Mouse (Mus musculus): ENCODE measurements around the gene Gjb1. TPM values are rescaled to one million over a fixed set of nuclear protein-coding genes. Genes with fewer than 3 reads are reported as not detected.

Gjb1 gene
- polyA plus RNA-seq (2014; fragmentation: Illumina TruSeq; extraction: RNeasy Lipid Tissue Mini Kit (QIAGEN cat#74804); ENCODE audit: low read depth, low replicate concordance): not detected

GRCm38 (mm10) chrX:101376190-101376968, at the start of gene Gjb1:
Gene Gjb1 (plus strand): TSS chrX:101376378.

DNA sequence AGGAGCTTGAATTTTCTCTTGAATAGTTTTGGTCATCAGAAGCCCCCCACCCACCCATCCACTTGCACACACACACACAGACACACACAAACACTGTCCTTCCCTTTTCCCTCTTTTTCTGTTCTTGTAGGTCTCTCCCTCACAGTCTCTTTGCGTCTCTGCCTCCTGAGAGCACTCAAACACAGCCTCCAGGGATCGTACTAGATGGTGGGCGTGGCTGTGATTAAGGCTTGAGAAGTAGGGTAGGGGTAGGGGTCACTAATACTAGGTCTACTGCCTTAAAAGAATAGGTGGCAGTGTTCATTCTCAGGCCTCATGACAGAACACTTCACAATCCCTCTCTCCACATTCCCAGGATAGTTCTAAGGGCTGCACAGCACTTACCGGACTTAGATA, 44.5 kb downstream of the Gjb1 start, which contains the start of gene Zmym3:
Gene Zmym3, minus strand, starts transcription at position 150 of the 396 bp plus-strand sequence.

DNA sequence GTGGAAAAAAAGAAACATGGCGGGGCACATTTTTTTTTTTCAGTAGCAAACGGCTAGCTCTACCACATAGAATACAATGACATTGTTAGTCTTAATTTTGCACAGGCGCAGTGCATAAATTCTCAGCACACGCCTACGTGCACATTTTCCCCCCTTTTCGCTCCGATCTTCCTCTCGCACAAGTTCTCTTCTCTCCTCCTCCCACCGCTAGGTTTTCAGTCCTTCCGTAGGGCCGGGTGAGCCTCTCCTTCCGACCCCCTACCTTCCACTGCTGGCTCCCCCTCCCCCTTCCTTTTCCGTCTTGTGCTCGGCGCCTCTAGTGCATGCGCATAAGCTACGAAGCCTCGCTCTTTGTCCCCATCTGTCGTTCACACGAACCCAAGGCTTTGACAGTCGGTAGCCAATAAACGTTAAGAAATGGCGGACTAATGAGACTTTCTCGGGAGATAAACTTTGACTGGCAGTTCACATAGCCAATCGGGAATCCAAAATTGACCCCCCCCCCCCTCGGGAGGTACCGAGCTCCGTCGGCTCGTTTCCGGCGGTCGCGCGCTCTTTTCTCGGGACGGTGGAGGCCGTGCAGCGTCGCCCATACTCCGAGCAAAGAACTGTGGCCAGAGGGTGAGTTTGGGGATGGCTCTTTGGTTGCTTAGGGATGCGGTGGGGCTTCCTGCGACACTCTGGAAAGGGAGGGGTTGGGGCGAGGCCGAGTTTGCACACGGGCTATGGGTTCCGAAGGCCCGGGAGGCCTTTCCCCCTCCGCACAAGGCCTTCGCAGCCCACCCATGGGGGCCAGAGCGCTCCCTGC, 53.2 kb downstream of the Gjb1 start, which contains the start of gene Nono:
Gene Nono, plus strand, starts transcription at position 177 of the 808 bp plus-strand sequence.

Other genes with a start within 250 kb of the Gjb1 start
- gene Snx12, start 153.8 kb upstream of the Gjb1 start, polyA plus RNA-seq (2014; fragmentation: Illumina TruSeq; extraction: RNeasy Lipid Tissue Mini Kit (QIAGEN cat#74804); ENCODE audit: low read depth, low replicate concordance): 5.6 TPM
- 2.2 TPM for gene Foxo4, start 121.8 kb upstream of the Gjb1 start, polyA plus RNA-seq (2014; fragmentation: Illumina TruSeq; extraction: RNeasy Lipid Tissue Mini Kit (QIAGEN cat#74804); ENCODE audit: low read depth, low replicate concordance)
- 299 TPM for gene Gm614, start 112.4 kb upstream of the Gjb1 start, polyA plus RNA-seq (2014; fragmentation: Illumina TruSeq; extraction: RNeasy Lipid Tissue Mini Kit (QIAGEN cat#74804); ENCODE audit: low read depth, low replicate concordance)
- 0.48 TPM for gene Il2rg, start 108.1 kb upstream of the Gjb1 start, polyA plus RNA-seq (2014; fragmentation: Illumina TruSeq; extraction: RNeasy Lipid Tissue Mini Kit (QIAGEN cat#74804); ENCODE audit: low read depth, low replicate concordance)
- 0.45 TPM for gene Gm20489, start 107.4 kb upstream of the Gjb1 start, polyA plus RNA-seq (2014; fragmentation: Illumina TruSeq; extraction: RNeasy Lipid Tissue Mini Kit (QIAGEN cat#74804); ENCODE audit: low read depth, low replicate concordance)
- gene Med12, start 102.3 kb upstream of the Gjb1 start, polyA plus RNA-seq (2014; fragmentation: Illumina TruSeq; extraction: RNeasy Lipid Tissue Mini Kit (QIAGEN cat#74804); ENCODE audit: low read depth, low replicate concordance): 4.1 TPM
- 0.06 TPM for gene Nlgn3, start 77.2 kb upstream of the Gjb1 start, polyA plus RNA-seq (2014; fragmentation: Illumina TruSeq; extraction: RNeasy Lipid Tissue Mini Kit (QIAGEN cat#74804); ENCODE audit: low read depth, low replicate concordance)
- gene Zmym3, start 44.5 kb downstream of the Gjb1 start, polyA plus RNA-seq (2014; fragmentation: Illumina TruSeq; extraction: RNeasy Lipid Tissue Mini Kit (QIAGEN cat#74804); ENCODE audit: low read depth, low replicate concordance): 32.1 TPM
- 31.0 TPM for gene Nono, start 52.9 kb downstream of the Gjb1 start, polyA plus RNA-seq (2014; fragmentation: Illumina TruSeq; extraction: RNeasy Lipid Tissue Mini Kit (QIAGEN cat#74804); ENCODE audit: low read depth, low replicate concordance)
- gene Itgb1bp2, start 72.7 kb downstream of the Gjb1 start, polyA plus RNA-seq (2014; fragmentation: Illumina TruSeq; extraction: RNeasy Lipid Tissue Mini Kit (QIAGEN cat#74804); ENCODE audit: low read depth, low replicate concordance): not detected
- 21.2 TPM for gene Taf1, start 156.4 kb downstream of the Gjb1 start, polyA plus RNA-seq (2014; fragmentation: Illumina TruSeq; extraction: RNeasy Lipid Tissue Mini Kit (QIAGEN cat#74804); ENCODE audit: low read depth, low replicate concordance)